Mouse (Mus musculus) heart, adult 2 months (tissue): ENCODE data around the gene Vegfd.
A peak's percentile ranks its signal among the peaks of the same experiment; 100 is the strongest.

ENCODE experiments used
- CTCF ChIP-seq: fragments of 200-600 bp; IDR thresholded peaks from 2 replicates; pipeline ENCODE4 v1.8.1; 2022; ENCODE audit warnings: antibody characterized with exemption, mild to moderate bottlenecking, moderate library complexity
- POLR2A ChIP-seq: fragments of 200-500 bp; IDR thresholded peaks from 2 replicates; pipeline ENCODE4 v1.6.1; 2011; ENCODE audit warnings: mild to moderate bottlenecking, low read depth, low read length, control low read depth; ENCODE audit not compliant: insufficient read depth

GRCm38 (mm10) chrX:164440140-164440539 is 67.0 kb downstream of the Vegfd start:
- TF ChIP-seq CTCF, result no peak
- TF ChIP-seq POLR2A, result 0 out of 2 replicates have a peak, but pooled peaks have one; percentile 27
